Mouse (Mus musculus) left cerebral cortex, adult 2 months (tissue): ENCODE measurements at regions not wholly inside any gene's neighbourhood (a gene's known extent, or its start where the extent isn't known, plus 50 kb on each side); places are given as distances from the start of the nearest gene placed in this dataset.

ENCODE experiments used
- DNase-seq, 2 experiments: peaks; one replicate each; pipeline ENCODE4 v3.0.0; 2021 to 2022; ENCODE audit warnings: low spot score in 2 of 2, mixed read lengths in 1 of 2; ENCODE audit errors: extremely low spot score in 1 of 2
- H3K27ac ChIP-seq: fragments of 200-600 bp; 2 replicates; pipeline ENCODE4 v1.8.1; 2022
- H3K4me3 ChIP-seq: fragments of 200-600 bp; 2 replicates; pipeline ENCODE4 v1.8.1; 2022
- CTCF ChIP-seq: fragments of 200-600 bp; IDR thresholded peaks from 2 replicates; pipeline ENCODE4 v1.8.1; 2022; ENCODE audit warnings: antibody characterized with exemption, mild to moderate bottlenecking, moderate library complexity
- intact Hi-C: fragments of 180-260 bp; cut with DNase I; formaldehyde crosslinking; loops from one replicate; pipeline ENCODE4 v1.15.1; 2025

DNA sequence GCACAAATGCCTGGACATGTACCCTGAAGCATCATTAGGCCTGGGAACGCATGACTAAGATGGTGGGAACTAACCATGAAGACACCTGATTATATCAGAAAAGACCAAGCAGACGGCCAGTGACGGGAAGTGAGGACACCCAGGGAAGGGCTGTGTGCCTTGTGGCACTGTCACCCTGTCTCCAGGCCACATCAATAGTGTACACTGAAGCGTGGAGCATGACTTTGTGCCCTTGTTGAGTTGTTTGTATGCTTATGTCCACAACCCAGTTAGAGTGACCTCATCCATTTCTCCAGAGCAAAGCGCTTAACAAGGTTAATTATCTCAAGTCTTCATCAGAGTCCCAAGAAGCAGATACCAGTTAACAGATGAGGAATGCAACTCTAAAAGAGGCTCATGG is 96.8 kb upstream of the Cdkn3 start:
- no peak for DNase-seq
- H3K4me3 ChIP-seq = no peak overlapping the region
- H3K27ac ChIP-seq = no peak overlapping the region
- intact Hi-C loops = no loop called here
- no peak for TF ChIP-seq CTCF

DNA sequence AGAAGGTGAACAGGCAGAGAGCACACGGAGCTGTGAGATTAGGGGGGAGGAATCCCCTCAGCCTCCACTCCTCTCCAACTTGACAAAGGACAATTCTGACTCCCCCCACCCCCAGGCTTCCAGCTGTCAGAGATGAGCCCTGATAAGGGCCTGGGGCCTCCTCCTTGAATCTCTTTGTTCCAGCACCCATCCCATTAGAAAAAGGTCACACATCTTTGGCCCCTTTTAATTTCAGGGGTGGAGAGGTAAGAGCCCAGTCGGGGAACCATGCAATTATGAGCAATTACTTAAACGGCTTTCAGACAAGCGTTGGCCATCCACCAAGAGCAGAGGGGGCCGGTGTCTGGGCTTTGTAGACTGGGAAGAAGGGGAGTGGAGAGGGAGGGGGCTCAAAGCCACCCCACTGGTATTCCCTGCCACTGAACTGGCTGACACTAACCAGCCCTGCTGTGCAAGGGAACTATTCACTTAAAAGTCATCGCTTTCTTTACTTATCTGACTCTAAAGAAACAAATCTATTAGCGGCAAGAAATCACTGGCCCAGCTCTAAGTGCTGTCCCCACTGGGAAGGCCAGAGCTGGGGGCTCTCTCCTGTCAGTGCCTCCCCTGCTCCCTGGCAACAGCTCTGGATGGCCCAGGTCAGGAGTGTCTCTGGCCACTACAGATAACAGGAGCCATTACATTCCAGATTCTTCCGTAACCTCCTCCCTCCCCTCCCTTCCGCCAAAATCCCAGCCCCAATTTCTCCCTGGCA is 98.4 kb upstream of the Cdkn3 start:
- no peak for DNase-seq
- no peak for TF ChIP-seq CTCF
- Histone ChIP-seq H3K4me3 (no peak overlapping the region), H3K27ac (no peak overlapping the region)
- intact Hi-C loops = no loop called here

DNA sequence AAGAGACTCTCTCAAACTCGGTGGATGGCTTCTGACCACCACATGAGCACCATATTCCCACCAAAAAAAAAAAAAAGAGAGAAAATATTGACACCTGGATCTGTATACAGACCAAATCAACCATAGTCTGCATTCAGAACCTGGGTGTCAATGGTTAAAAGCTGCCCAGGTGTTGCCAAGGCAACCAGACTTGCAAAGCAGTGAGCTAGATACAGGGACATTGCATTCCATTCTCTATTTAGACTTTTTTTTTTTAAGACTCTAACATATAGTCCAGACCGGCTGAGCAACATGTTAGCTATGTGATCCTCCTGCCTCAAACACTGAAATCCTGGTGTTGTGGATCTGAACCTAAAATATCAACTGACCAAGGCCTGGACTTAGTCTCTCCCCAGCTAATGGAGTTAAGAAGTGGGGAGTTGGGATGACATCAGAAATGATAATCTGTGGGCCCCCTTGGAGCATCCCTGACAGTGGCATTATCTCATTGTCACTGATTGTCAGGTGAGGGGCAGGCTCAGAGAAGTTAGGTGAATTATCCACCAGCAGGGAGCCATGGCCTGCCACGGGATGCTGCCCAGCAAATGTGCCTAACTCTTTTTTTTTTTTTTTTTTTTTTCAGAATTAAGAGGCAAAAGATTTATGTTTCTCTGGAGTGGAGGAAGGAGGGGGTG is 99.1 kb upstream of the Cdkn3 start:
- no peak for DNase-seq
- TF ChIP-seq CTCF = no peak
- no peak overlapping the region for H3K27ac ChIP-seq
- intact Hi-C loops = no loop called here
- H3K4me3 ChIP-seq = no peak overlapping the region

DNA sequence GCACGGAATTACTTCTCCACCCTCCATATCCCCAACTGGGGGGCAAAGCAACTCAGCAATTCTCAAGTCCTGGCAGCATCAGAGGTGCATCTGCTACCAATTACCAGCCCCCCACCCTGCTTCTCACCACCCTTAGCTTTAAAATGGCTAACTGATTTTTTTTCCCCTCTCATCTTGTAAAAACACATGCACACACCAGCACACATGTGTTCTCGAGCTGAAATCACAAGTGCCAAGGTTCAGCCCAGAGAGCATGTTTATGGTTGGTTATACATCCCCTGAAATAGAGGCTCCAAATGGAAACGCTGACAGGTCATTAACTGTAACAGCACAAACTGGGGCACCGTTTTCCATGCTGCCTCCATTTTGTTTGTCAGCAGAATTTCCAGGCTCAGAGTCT is 101.0 kb upstream of the Cdkn3 start:
- DNase-seq = no peak

DNA sequence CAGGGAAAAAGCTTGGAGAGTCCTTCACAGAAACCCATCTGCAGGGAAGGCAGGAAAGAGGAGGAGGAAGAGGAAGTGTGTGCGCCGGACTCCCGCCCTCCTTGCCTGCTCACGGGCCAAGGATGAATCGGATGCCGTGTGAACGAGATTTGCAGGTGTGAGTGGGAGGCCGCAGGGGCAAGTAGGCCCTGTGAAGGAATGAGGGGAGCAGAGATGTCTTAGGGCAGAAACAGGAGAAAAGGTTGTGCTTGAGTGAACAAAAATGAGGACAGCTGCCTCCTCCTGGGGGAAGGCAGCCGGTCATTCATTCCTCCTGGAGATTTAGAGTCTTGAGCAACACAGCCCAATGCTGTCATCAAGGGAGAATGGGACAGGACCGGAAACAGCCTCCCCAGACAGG is 104.1 kb upstream of the Cdkn3 start:
- H3K27ac ChIP-seq = no peak overlapping the region
- intact Hi-C loops = no loop called here
- TF ChIP-seq CTCF = no peak
- no peak for DNase-seq
- H3K4me3 ChIP-seq = no peak overlapping the region

More for the DNA sequence above, 101.0 kb upstream of the Cdkn3 start:
- H3K4me3 ChIP-seq = no peak overlapping the region
- TF ChIP-seq CTCF = no peak
- H3K27ac ChIP-seq = no peak overlapping the region
- intact Hi-C loops = no loop called here

DNA sequence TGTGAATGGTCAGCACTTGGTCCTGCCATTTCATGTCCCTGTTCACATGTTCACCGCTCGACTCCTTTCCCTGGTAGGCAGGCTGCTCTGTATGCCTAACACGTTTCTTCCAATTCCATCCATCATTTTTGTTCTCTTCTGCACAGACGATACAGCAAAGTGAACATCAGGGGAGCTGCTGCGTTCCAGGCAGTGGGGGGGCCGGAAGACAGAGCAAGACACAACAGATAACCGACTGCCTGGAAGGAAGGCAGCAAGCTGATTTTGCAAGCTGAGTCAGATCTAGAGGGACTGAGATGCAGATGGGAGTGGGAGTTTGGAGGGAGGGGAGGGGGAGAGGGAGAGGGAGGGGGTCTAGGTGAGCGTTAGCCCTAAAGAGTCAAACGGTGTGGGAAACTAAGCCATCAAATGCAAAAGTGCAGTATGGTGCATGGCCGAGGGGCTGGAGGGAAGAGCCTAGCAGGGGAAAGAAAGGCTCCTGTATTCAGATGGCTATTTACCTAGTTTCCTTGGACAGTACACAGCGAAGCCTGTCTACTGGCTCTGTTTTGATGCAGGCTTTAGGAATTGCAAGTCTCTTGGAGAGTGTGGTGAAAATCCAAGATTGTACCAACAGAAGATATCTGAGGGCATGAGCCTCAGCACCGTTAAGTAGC is 112.9 kb upstream of the Cdkn3 start:
- Histone ChIP-seq H3K4me3 (no peak overlapping the region), H3K27ac (no peak overlapping the region)
- intact Hi-C loops = no loop called here
- TF ChIP-seq CTCF = no peak
- DNase-seq = no peak

DNA sequence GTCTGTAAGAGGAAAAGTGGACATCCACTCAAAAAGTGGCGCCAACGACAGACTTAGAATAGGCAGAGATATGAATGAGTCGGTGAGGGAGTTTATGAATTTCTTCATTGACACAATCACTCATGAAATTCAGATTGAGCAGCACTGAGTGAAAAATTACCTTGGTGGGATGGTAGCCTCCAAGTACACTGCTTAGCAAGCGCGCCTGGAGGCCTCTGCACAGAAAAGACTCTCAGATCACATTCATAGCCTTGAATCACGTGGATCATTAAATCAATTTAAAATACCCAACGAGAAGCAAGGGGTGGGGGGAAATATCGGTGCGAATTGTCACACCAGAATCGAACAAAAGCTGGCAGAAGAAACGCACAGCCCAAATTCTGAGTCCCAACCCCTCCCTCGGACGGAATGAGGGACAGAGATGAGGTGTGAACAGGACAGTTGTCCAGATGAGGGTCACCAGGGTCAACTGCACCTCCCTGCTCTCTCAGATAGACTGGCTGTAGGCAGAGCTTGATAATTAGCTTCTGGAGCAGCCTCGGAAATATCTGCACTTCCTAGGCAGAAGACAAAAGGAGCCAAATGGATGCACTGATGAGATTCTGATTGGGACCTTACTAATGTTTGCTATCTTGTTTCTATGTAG is 113.5 kb upstream of the Cdkn3 start:
- no peak for TF ChIP-seq CTCF
- no peak for DNase-seq
- H3K4me3 ChIP-seq = no peak overlapping the region
- H3K27ac ChIP-seq = no peak overlapping the region
- intact Hi-C loops = no loop called here

DNA sequence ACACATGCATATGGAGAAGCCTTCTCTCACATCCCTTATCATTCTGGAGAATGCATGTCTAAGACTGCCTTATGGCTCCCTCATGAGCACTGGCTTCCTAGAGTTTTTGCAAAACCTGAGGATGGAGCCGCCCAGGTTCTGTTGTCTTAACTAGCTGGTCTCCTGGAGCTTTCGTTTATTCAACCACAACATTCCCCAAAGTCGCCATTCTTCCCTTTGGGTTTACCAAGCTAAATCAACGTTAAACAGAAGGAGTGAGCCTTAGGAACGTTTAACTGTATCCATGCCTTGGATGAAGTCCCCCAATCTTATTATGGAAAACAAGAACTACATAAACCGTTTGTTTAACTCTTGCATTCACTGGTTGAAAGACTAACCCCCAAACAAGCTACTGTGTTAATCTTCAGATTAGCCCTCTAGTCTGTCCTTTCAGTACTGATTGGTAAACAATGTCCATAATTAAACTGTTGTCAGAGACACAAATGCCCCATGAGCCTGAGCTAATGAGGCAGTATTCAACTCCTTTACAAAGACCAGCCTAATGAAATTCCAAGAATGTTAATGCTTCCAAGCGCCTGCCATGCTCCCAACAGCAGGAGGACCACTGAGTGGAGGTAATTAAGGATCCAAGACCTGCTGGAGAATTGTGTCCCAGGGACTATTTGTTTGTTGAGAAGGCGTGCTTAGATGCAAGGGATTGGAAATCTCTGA is 121.1 kb upstream of the Cdkn3 start:
- Histone ChIP-seq H3K27ac (no peak overlapping the region), H3K4me3 (no peak overlapping the region)
- intact Hi-C loops = no loop called here
- no peak for TF ChIP-seq CTCF
- DNase-seq = no peak

DNA sequence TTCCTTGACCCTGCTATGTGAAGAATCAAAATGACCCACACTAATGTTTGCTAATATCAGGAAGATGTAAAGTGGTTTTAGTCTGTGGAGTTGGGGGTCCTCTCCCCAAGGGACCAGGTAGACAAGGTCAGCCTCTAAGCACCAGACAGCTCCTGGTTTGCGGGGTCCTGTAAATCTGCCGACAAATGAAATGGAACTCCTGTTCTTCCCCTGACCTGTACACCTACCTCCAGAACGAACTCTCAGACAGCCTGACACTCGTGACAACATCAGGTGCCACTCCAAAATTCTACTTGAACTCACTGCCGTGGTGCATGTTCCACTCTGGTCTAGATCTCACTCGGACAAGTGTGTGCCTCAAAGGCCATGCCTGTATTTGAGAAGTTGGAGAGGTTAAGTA is 121.8 kb upstream of the Cdkn3 start:
- Histone ChIP-seq H3K27ac (no peak overlapping the region), H3K4me3 (no peak overlapping the region)
- no peak for DNase-seq
- no peak for TF ChIP-seq CTCF
- intact Hi-C loops = no loop called here

DNA sequence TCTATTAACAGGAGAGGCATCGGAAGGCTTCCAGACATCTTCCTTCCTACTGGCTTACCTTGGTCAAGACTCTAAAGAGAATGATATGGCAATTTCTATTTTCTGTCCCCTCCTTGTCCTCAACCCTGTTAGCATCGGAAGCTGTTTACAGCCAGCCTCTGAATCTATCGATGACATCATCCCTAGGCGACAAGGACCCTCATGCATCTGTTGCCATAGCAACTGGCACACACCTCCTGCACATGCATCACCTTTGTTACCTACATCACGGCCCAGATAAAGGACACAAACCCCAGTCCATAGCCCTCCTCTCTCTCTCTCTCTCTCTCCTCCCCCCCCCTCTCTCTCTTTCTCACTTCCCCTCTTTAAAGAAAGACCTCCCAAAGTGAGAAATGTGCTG is 123.1 kb upstream of the Cdkn3 start:
- intact Hi-C loops = no loop called here
- no peak overlapping the region for H3K4me3 ChIP-seq
- no peak for DNase-seq
- no peak for TF ChIP-seq CTCF
- H3K27ac ChIP-seq = no peak overlapping the region

DNA sequence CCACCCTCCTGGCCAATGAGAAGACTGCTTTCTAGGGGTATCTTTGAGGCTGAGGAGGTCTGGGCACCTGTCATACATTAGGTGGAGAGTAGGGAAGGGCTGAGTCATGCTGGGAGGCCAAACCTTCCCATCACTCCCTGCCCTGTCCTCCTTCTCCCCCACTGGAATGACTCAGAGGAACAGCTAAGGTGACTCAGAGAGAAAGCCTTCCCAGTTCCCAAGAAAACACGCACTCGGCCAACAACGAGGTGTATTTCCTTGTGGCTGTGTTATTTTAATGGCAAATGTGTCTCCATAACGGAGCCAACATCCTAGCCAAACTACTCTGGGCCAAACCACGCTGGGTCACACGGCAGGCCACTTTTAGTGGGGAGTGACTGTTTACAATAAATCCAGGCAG is 124.0 kb upstream of the Cdkn3 start:
- TF ChIP-seq CTCF = no peak
- intact Hi-C loops = no loop called here
- Histone ChIP-seq H3K27ac (no peak overlapping the region), H3K4me3 (no peak overlapping the region)
- DNase-seq = no peak

DNA sequence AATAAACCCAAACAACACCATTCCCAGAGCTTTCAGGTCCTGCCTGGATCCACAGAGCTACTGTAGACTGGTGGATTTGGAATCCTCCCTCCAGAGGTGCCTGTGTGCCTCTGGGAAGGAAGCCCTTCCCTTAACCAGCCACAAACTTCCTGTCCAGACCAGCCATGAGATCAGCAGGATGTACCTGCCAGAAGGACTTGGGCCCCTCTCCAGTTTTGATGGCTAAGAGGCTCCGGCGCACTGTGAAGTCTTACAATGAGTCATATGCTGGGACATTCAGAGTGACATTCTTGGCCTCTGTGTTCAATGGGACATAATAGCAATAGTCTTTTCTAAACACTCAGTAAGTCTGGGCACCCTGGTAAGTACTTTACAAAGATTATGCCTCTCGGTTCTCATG is 125.0 kb upstream of the Cdkn3 start:
- no peak for TF ChIP-seq CTCF
- intact Hi-C loops = no loop called here
- no peak overlapping the region for H3K27ac ChIP-seq
- no peak overlapping the region for H3K4me3 ChIP-seq
- DNase-seq = no peak
